8 mouse cellular contexts compared by ENCODE assay signal in the genomic region with DNA sequence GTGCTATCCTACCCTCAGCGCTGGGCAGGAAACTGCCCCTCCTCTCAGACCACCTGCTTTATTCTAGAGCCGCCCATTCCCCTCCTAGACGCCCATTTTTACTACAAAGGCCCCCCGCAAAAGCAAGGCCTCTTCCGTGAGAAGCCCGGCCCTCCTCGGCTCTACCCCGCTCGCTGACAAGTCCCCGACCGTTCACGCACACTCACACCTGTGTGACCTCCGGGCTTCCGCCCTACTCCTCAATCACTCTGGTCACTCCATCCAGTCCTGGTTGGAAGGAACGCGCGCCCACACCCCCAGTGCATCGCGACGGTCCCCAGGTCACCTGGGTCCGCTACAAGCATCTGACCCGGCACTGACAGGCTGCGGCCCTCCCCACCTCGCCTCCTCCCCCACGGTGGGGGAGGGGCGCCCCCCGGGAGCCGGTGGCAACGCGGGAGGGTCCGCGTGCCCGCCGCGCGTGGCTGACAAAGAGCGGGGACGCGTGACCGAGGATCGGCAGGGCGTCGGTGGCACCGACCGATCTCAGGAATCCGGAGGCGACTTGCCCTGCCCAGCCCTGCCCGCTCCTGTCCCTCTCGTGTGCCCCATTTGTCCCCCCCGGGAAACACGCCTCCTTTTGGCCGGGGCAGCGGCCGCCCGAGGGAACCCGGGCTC. TPM values are rescaled to one million over a fixed set of nuclear protein-coding genes. Genes with fewer than 3 reads are reported as not detected.
DNase-seq lines count a peak whose midpoint lies in the region; ATAC-seq and TF ChIP-seq lines count a peak whose summit lies in the region.

No protein-coding gene starts in this region.

- peak overlapping the region; percentile 73 for H3K9ac ChIP-seq in heart, embryonic 16.5 days (ENCODE audit: low read length)
- H3K9ac ChIP-seq in liver, embryonic 12.5 days: peak overlapping the region; percentile 64
- peak overlapping the region; percentile 52 for H3K9ac ChIP-seq in stomach, embryonic 15.5 days

- peak; percentile 15 for DNase-seq in kidney, adult 2 months
- DNase-seq in kidney, adult 8-10 months: no peak
- peak; percentile 7 for DNase-seq in MN1 (ENCODE audit: low spot score)
- DNase-seq in cerebellum, postnatal 25 days: peak; percentile 72 to 74
- no peak for DNase-seq in frontal cortex, postnatal 25 days (ENCODE audit: low spot score in 2 of 2)

- H3K4me1 ChIP-seq in kidney, adult 2 months (ENCODE audit: control insufficient read depth, insufficient read depth, low read length): no peaks in the 10 kb centered on the region; the same call in 1 of the 2 replicates
- H3K4me1 ChIP-seq in heart, embryonic 16.5 days (ENCODE audit: control insufficient read depth, insufficient read depth, low read length): peaks cover 15% of the 10 kb centered on the region
- peaks cover 10% of the 10 kb centered on the region; the same call in 1 of the 2 replicates for H3K4me1 ChIP-seq in liver, embryonic 12.5 days
- peaks cover 9% of the 10 kb centered on the region for H3K4me1 ChIP-seq in stomach, embryonic 15.5 days

- no peak overlapping the region for H3K27ac ChIP-seq in kidney, adult 2 months (ENCODE audit: insufficient read depth, low read depth, low read length)
- H3K27ac ChIP-seq in heart, embryonic 16.5 days (ENCODE audit: low read length): peak overlapping the region; percentile 25; the same call in 1 of the 2 replicates
- H3K27ac ChIP-seq in liver, embryonic 12.5 days: no peak overlapping the region
- H3K27ac ChIP-seq in stomach, embryonic 15.5 days: no peak overlapping the region

- 6% methylated on average over 55 of the region's 56 CpGs for WGBS in kidney, adult 2 months
- WGBS in heart, embryonic 16.5 days: 2% methylated on average over 54 of the region's 56 CpGs
- 2% methylated on average over 56 of the region's 56 CpGs for WGBS in liver, embryonic 12.5 days (ENCODE audit: insufficient replicate concordance)
- WGBS in stomach, embryonic 15.5 days: 1% methylated on average over 53 of the region's 56 CpGs

- no peaks in the 10 kb centered on the region for H3K9me3 ChIP-seq in heart, embryonic 16.5 days (replicated peaks; ENCODE audit: control insufficient read depth, low read length)
- no peaks in the 10 kb centered on the region for H3K9me3 ChIP-seq in liver, embryonic 12.5 days (replicated peaks)
- H3K9me3 ChIP-seq in stomach, embryonic 15.5 days: no peaks in the 10 kb centered on the region

- TF ChIP-seq POLR2A in kidney, adult 2 months (IDR thresholded peaks at IDR 0.05; ENCODE audit: low read depth, low read length): no peak

- H3K4me3 ChIP-seq in kidney, adult 2 months (ENCODE audit: insufficient read depth, low read depth, low read length): peak overlapping the region; percentile 59
- peak overlapping the region; percentile 64 for H3K4me3 ChIP-seq in heart, embryonic 16.5 days (ENCODE audit: low read length)
- H3K4me3 ChIP-seq in liver, embryonic 12.5 days: peak overlapping the region; percentile 64
- H3K4me3 ChIP-seq in stomach, embryonic 15.5 days (replicated peaks): peak overlapping the region; percentile 76

- TF ChIP-seq CTCF in kidney, adult 2 months (conservative IDR thresholded peaks at IDR 0.05; ENCODE audit: insufficient read depth, insufficient read length, low read depth, low read length): no peak

- H3K4me2 ChIP-seq in heart, embryonic 16.5 days (ENCODE audit: low read depth, low read length): peak overlapping the region; percentile 99
- peak overlapping the region; percentile 92 for H3K4me2 ChIP-seq in liver, embryonic 12.5 days
- H3K4me2 ChIP-seq in stomach, embryonic 15.5 days: peak overlapping the region; percentile 100

- ATAC-seq in heart, embryonic 16.5 days (replicated peaks; ENCODE audit: extremely low read depth, insufficient read depth, low FRiP score): peak; percentile 34; the same call in 1 of the 2 replicates
- ATAC-seq in liver, embryonic 12.5 days: peak; percentile 23; the same call in 1 of the 2 replicates
- no peak for ATAC-seq in stomach, embryonic 15.5 days (ENCODE audit: insufficient read depth, low FRiP score, low read depth)

- no peaks in the 10 kb centered on the region for H3K36me3 ChIP-seq in kidney, adult 2 months (ENCODE audit: control insufficient read depth, insufficient read depth, low read length)
- H3K36me3 ChIP-seq in heart, embryonic 16.5 days (ENCODE audit: control insufficient read depth, insufficient read depth): no peaks in the 10 kb centered on the region
- no peaks in the 10 kb centered on the region for H3K36me3 ChIP-seq in liver, embryonic 12.5 days
- no peaks in the 10 kb centered on the region for H3K36me3 ChIP-seq in stomach, embryonic 15.5 days

- H3K27me3 ChIP-seq in kidney, adult 2 months (replicated peaks; ENCODE audit: control insufficient read depth, insufficient read depth, low read length): no peaks in the 10 kb centered on the region
- H3K27me3 ChIP-seq in heart, embryonic 16.5 days (ENCODE audit: control insufficient read depth, insufficient read depth, low read length): no peaks in the 10 kb centered on the region; the same call in 1 of the 2 replicates
- peaks cover 73% of the 10 kb centered on the region for H3K27me3 ChIP-seq in liver, embryonic 12.5 days (replicated peaks)
- peaks cover 16% of the 10 kb centered on the region; the same call in 1 of the 2 replicates for H3K27me3 ChIP-seq in stomach, embryonic 15.5 days (replicated peaks)

RNA-seq across cellular contexts. Expression of a gene that starts 2.3 kb away (rescaled TPM):
- polyA plus RNA-seq in kidney, adult 2 months (2012; rRNA removed): 58.4 and 62.9 TPM in 2 replicates
- 47.1 and 58.8 TPM in 2 replicates for polyA plus RNA-seq in heart, embryonic 16.5 days (2015; fragmentation: Nextera tagmentation; extraction: Ambion mirVana)
- polyA plus RNA-seq in liver, embryonic 12.5 days (2016; fragmentation: Nextera tagmentation; extraction: Ambion mirVana): 15.1 and 17.5 TPM in 2 replicates
- polyA plus RNA-seq in stomach, embryonic 15.5 days (2015; fragmentation: Nextera tagmentation; extraction: Ambion mirVana): 34.6 and 36.1 TPM in 2 replicates

RNA-seq across cellular contexts. Expression of a gene that starts 31.5 kb away (rescaled TPM):
- polyA plus RNA-seq in kidney, adult 2 months (2012; rRNA removed): 99.5 and 147 TPM in 2 replicates
- polyA plus RNA-seq in heart, embryonic 16.5 days (2015; fragmentation: Nextera tagmentation; extraction: Ambion mirVana): 519 and 560 TPM in 2 replicates
- polyA plus RNA-seq in liver, embryonic 12.5 days (2016; fragmentation: Nextera tagmentation; extraction: Ambion mirVana): 224 and 227 TPM in 2 replicates
- polyA plus RNA-seq in stomach, embryonic 15.5 days (2015; fragmentation: Nextera tagmentation; extraction: Ambion mirVana): 287 and 321 TPM in 2 replicates

Comparison
In these comparisons a context has a peak if more than half of its experiments do, and no peak if none do; other contexts are left out.
1. DNase-seq: peak in kidney, adult 2 months (single experiment), MN1 (single experiment) and cerebellum, postnatal 25 days (2 of 2); none in kidney, adult 8-10 months (0 of 2) and frontal cortex, postnatal 25 days (0 of 2).
2. Peak in every context shown above with its lines, with median percentiles within 50 percentile points of each other: H3K4me3 ChIP-seq, H3K4me2 ChIP-seq and H3K9ac ChIP-seq.